Mouse (Mus musculus): ENCODE results near the gene Usp36. TPM values are rescaled to one million over a fixed set of nuclear protein-coding genes. Genes with fewer than 3 reads are reported as not detected.
"Not testable (repeated sequence)": the region's sequence is repeated elsewhere in the genome, so short reads cannot be mapped to it uniquely, and the experiment has no call there.

The Usp36 gene
- polyA plus RNA-seq, 1 experiment from 2014 or later: 18.1 TPM

DNA sequence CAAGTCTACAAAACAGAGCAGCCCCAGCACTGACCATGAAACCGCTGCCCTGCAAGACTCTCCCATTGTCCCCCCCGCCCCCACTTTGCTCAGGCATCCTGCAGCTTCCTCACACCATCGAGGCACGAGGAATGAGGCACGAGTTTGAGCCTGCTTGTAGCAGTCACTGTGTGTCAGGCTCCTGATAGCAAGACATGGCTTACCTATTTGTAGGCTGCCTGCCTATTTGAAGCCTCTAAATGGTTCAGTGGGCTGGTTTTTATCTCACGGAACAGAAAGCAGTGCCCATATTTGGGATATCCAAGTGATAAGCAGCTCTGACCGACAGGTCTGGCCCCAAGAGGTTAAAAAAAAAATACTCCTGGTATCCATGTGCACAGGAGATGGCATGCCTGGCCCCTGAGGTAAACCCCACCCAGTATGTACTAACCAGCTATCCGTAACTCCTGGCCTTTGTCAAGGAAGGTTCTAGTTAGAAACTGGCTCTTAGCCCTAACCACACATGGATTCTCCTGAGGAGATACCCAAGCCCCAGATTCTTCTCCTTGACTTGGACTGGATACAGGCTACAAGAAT is 26.3 kb upstream of the Usp36 start:
- Histone ChIP-seq H3K4me2 (replicated peaks; ENCODE audit: low read depth, low read length) (no peak overlapping the region), H3K9me3 (ENCODE audit: control insufficient read depth, low read length) (no peaks in the 10 kb centered on the region), H3K9ac (ENCODE audit: low read depth, low read length) (no peak overlapping the region), H3K4me1 (ENCODE audit: control insufficient read depth, insufficient read depth, low read length) (peaks cover 4% of the 10 kb centered on the region; the same call in 1 of the 2 replicates), H3K4me3 (ENCODE audit: low read length) (no peak overlapping the region), H3K36me3 (ENCODE audit: control insufficient read depth, insufficient read depth, low read length) (peaks cover 59% of the 10 kb centered on the region; the same call in 1 of the 2 replicates), H3K27ac (ENCODE audit: low read depth, low read length) (no peak overlapping the region), H3K27me3 (ENCODE audit: control insufficient read depth, insufficient read depth, low read length) (no peaks in the 10 kb centered on the region)
- WGBS: 96% methylated on average over 8 of the region's 8 CpGs
- no peak for ATAC-seq (ENCODE audit: low FRiP score, low TSS enrichment)

DNA sequence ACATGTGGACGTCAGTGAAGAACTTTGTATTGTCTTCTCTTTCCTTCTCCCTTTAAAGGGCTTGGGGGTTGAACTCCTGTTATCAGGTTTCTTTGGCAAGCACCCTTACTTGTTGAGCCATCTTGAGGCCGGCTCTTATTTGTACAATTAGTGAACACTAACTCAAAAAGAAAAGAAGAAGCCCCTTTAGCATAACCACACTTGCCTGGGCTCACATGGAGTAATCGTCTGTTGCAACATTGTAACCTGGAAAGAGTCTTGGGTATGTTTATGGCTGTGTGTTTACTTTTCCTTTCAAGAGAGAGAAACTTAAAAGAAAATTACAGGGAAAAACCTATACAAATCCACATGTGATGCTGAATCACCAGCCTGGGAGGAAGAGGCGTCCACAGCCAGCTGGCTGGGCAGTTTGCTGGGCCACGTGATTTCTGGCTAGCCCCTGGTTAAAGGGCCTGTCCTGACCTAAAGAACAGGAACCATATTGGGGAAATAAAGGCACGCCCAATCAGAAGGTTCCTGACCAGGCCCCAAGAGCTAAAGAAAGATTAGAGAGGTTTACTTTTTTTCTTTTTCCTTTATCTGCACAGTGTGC is 22.2 kb upstream of the Usp36 start:
- ATAC-seq (ENCODE audit: low FRiP score, low TSS enrichment): no peak
- H3K4me1 ChIP-seq (ENCODE audit: control insufficient read depth, insufficient read depth, low read length): peaks cover under 1% of the 10 kb centered on the region; the same call in 1 of the 2 replicates
- no peaks in the 10 kb centered on the region for H3K27me3 ChIP-seq (ENCODE audit: control insufficient read depth, insufficient read depth, low read length)
- no peak overlapping the region for H3K4me3 ChIP-seq (ENCODE audit: low read length)
- H3K9me3 ChIP-seq (ENCODE audit: control insufficient read depth, low read length): peaks cover 6% of the 10 kb centered on the region
- H3K27ac ChIP-seq (ENCODE audit: low read depth, low read length): no peak overlapping the region
- H3K9ac ChIP-seq (ENCODE audit: low read depth, low read length): no peak overlapping the region
- 81% methylated on average over 6 of the region's 6 CpGs for WGBS
- peaks cover 68% of the 10 kb centered on the region for H3K36me3 ChIP-seq (ENCODE audit: control insufficient read depth, insufficient read depth, low read length)
- no peak overlapping the region for H3K4me2 ChIP-seq (replicated peaks; ENCODE audit: low read depth, low read length)

DNA sequence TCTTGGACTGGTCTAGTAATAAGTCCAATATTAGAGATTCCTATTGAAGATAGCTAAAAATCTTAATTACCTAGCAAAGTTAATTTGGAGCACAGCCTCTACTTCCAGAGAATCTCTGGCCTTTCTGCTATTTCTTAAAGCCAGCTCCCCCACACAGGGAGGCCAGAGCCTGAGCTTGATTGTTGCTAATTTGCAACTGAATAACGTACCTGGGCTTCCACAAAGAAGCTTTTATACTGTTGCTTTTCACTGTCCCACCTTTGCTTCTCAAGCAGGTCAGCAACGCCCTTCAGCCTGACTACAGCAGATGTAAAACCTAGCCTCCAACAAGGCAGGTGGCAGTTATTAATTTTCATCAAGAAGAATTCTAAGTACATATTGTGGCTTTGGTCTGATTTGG is 17.9 kb upstream of the Usp36 start:
- WGBS: 92% methylated on average over 2 of the region's 2 CpGs
- not testable (repeated sequence) for H3K4me1 ChIP-seq (ENCODE audit: control insufficient read depth, insufficient read depth, low read length); H3K9me3 ChIP-seq (ENCODE audit: control insufficient read depth, low read length); H3K4me3 ChIP-seq (ENCODE audit: low read length); H3K4me2 ChIP-seq (replicated peaks; ENCODE audit: low read depth, low read length); ATAC-seq (ENCODE audit: low FRiP score, low TSS enrichment); H3K27ac ChIP-seq (ENCODE audit: low read depth, low read length); H3K27me3 ChIP-seq (ENCODE audit: control insufficient read depth, insufficient read depth, low read length); H3K9ac ChIP-seq (ENCODE audit: low read depth, low read length)
- H3K36me3 ChIP-seq (ENCODE audit: control insufficient read depth, insufficient read depth, low read length): peaks cover 49% of the 10 kb centered on the region

DNA sequence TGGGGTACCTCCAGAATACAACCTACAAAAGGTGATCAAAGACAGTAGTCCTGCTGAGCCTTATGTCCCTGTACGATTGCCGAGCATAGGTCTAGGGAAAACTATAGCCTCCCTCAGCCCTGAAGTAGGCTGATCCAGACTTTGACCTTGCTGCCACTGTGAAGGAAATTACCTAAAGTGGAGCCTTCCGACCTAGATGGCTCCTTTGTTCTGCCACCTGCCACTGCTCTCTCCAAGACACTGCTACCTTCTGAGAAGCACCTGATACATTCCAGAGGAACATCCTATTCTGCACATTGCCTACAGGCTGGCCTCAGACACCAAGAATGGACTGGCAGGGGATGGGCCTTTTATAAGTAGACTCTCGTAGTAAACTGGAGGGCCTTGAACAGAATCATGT is 13.9 kb upstream of the Usp36 start:
- not testable (repeated sequence) for ATAC-seq (ENCODE audit: low FRiP score, low TSS enrichment); H3K4me1 ChIP-seq (ENCODE audit: control insufficient read depth, insufficient read depth, low read length); H3K9ac ChIP-seq (ENCODE audit: low read depth, low read length); H3K9me3 ChIP-seq (ENCODE audit: control insufficient read depth, low read length); H3K4me3 ChIP-seq (ENCODE audit: low read length); H3K27ac ChIP-seq (ENCODE audit: low read depth, low read length); H3K27me3 ChIP-seq (ENCODE audit: control insufficient read depth, insufficient read depth, low read length); H3K4me2 ChIP-seq (replicated peaks; ENCODE audit: low read depth, low read length)
- 92% methylated on average over 4 of the region's 4 CpGs for WGBS
- peaks cover 19% of the 10 kb centered on the region for H3K36me3 ChIP-seq (ENCODE audit: control insufficient read depth, insufficient read depth, low read length)

DNA sequence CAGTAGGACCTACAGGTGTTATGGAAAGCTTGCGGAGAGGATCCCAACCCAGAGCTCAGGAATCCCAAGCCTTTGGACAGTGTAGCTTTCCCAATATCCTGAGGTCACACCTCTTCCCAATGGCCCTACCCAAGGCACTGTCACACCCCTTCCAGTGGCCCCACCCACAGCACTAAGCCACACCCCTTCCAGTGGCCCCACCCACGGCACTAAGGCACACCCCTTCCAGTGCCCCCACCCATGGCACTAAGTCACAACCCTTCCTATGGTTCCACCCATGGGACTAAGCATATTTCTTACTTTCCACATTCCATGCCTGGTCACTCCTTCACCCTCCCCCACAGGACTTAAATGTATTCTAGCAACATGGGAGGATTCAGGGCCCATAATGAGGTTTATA is 8.8 kb upstream of the Usp36 start:
- Histone ChIP-seq H3K27ac (ENCODE audit: low read depth, low read length) (no peak overlapping the region), H3K9ac (ENCODE audit: low read depth, low read length) (no peak overlapping the region), H3K4me3 (ENCODE audit: low read length) (no peak overlapping the region), H3K4me1 (ENCODE audit: control insufficient read depth, insufficient read depth, low read length) (no peaks in the 10 kb centered on the region), H3K4me2 (replicated peaks; ENCODE audit: low read depth, low read length) (no peak overlapping the region), H3K36me3 (ENCODE audit: control insufficient read depth, insufficient read depth, low read length) (peaks cover 11% of the 10 kb centered on the region), H3K27me3 (ENCODE audit: control insufficient read depth, insufficient read depth, low read length) (no peaks in the 10 kb centered on the region), H3K9me3 (ENCODE audit: control insufficient read depth, low read length) (no peaks in the 10 kb centered on the region)
- WGBS: 75% methylated on average over 2 of the region's 2 CpGs
- ATAC-seq (ENCODE audit: low FRiP score, low TSS enrichment): no peak

DNA sequence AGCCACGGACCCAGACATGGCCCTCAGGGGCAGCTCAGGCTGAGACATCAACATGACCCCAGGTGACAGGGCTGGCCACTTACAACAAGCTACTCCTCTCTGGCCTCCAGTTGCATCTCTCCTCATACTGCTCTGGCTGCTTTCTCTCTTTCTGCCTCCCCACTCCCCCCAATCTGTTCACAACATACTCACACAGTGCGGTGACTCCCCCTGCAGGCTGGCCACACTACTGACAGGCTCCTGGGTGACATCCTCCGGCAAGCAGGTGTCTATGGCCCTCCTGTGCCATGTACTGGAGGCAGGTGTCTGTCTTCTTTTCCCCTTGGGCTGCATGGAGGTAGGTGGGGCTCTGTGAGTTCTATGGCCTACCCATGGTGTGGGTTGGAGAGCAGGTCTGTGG is 7.9 kb upstream of the Usp36 start:
- no peak overlapping the region for H3K4me3 ChIP-seq (ENCODE audit: low read length)
- H3K4me2 ChIP-seq (replicated peaks; ENCODE audit: low read depth, low read length): no peak overlapping the region
- H3K36me3 ChIP-seq (ENCODE audit: control insufficient read depth, insufficient read depth, low read length): peaks cover 5% of the 10 kb centered on the region; the same call in 1 of the 2 replicates
- no peaks in the 10 kb centered on the region for H3K9me3 ChIP-seq (ENCODE audit: control insufficient read depth, low read length)
- no peaks in the 10 kb centered on the region for H3K27me3 ChIP-seq (ENCODE audit: control insufficient read depth, insufficient read depth, low read length)
- H3K9ac ChIP-seq (ENCODE audit: low read depth, low read length): no peak overlapping the region
- H3K4me1 ChIP-seq (ENCODE audit: control insufficient read depth, insufficient read depth, low read length): no peaks in the 10 kb centered on the region
- WGBS: 77% methylated on average over 3 of the region's 3 CpGs
- H3K27ac ChIP-seq (ENCODE audit: low read depth, low read length): no peak overlapping the region
- no peak for ATAC-seq (ENCODE audit: low FRiP score, low TSS enrichment)

DNA sequence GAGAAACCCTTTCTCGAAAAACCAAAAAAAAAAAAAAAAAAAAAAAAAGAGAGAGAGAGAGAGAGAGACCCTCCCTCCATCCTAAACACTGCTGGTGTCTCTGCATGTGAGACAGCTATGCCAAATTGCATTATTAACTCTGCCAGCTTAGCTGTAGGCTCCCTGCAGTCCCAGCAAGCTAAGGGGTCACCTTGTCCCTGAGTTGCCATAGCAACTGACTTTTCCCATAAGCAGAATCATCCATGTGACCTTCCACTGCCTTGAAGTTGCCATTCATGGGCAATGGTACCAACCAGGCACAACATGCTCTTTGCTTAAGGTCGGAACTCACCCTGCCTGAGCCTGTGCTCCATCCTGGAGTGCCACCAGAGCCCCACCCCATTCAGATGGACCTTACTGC is 5.0 kb upstream of the Usp36 start:
- peaks cover 4% of the 10 kb centered on the region for H3K4me1 ChIP-seq (ENCODE audit: control insufficient read depth, insufficient read depth, low read length)

DNA sequence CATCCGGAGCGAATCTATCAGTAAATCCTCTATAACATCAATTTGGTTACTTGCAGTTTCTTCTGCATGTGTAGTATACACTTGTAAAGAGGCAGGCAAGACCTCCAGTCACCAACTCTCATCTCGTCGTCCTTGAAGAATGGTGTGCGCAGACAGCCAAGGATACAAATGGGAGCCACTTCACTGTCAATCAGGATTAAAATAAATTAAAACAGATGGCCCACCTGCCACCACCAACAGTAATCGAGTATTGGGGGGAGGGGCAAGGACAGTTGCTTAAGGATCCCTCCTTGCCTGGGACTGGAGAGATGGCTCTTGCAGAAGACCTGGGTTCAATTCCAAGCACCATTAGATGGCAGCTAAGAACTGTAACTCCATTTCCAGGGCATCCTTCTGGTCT is 2.6 kb upstream of the Usp36 start:
- H3K4me2 ChIP-seq (replicated peaks; ENCODE audit: low read depth, low read length): no peak overlapping the region
- no peak overlapping the region for H3K4me3 ChIP-seq (ENCODE audit: low read length)
- no peak for ATAC-seq (ENCODE audit: low FRiP score, low TSS enrichment)
- peaks cover 8% of the 10 kb centered on the region for H3K4me1 ChIP-seq (ENCODE audit: control insufficient read depth, insufficient read depth, low read length)
- H3K9me3 ChIP-seq (ENCODE audit: control insufficient read depth, low read length): no peaks in the 10 kb centered on the region
- no peak overlapping the region for H3K27ac ChIP-seq (ENCODE audit: low read depth, low read length)
- H3K9ac ChIP-seq (ENCODE audit: low read depth, low read length): no peak overlapping the region
- peaks cover under 1% of the 10 kb centered on the region; the same call in 1 of the 2 replicates for H3K36me3 ChIP-seq (ENCODE audit: control insufficient read depth, insufficient read depth, low read length)
- 81% methylated on average over 6 of the region's 6 CpGs for WGBS
- no peaks in the 10 kb centered on the region for H3K27me3 ChIP-seq (ENCODE audit: control insufficient read depth, insufficient read depth, low read length)

More for the DNA sequence above, 5.0 kb upstream of the Usp36 start:
- H3K9ac ChIP-seq (ENCODE audit: low read depth, low read length): no peak overlapping the region
- no peaks in the 10 kb centered on the region for H3K36me3 ChIP-seq (ENCODE audit: control insufficient read depth, insufficient read depth, low read length)
- H3K4me2 ChIP-seq (replicated peaks; ENCODE audit: low read depth, low read length): no peak overlapping the region
- ATAC-seq (ENCODE audit: low FRiP score, low TSS enrichment): no peak
- H3K9me3 ChIP-seq (ENCODE audit: control insufficient read depth, low read length): no peaks in the 10 kb centered on the region
- 92% methylated on average over 1 of the region's 2 CpGs for WGBS
- no peak overlapping the region for H3K4me3 ChIP-seq (ENCODE audit: low read length)
- H3K27ac ChIP-seq (ENCODE audit: low read depth, low read length): no peak overlapping the region
- H3K27me3 ChIP-seq (ENCODE audit: control insufficient read depth, insufficient read depth, low read length): no peaks in the 10 kb centered on the region

DNA sequence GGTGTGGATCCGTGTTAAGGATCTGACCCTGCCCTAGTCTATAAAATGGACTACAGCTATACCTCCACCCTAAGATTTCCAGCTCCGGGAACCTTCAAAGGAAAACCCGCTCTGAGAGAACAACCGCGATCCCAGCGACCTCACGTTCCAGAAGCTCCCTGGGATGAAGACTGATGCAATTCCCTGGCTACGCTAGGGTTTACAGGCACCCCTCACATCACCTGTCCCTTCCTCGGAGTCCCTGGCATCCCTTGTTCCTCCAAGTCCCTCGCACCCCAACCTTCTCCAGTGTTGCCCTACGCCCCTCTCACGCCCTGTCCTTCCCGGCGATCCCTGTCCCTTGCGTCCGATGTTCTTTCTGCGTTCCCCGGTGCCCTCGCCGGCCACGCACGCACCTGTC is 482 bp downstream of the Usp36 start:
- Histone ChIP-seq H3K9ac (ENCODE audit: low read depth, low read length) (peak overlapping the region; percentile 81), H3K27me3 (ENCODE audit: control insufficient read depth, insufficient read depth, low read length) (no peaks in the 10 kb centered on the region), H3K4me3 (ENCODE audit: low read length) (peak overlapping the region; percentile 72), H3K4me1 (ENCODE audit: control insufficient read depth, insufficient read depth, low read length) (peaks cover 8% of the 10 kb centered on the region), H3K27ac (ENCODE audit: low read depth, low read length) (peak overlapping the region; percentile 32; the same call in 1 of the 2 replicates), H3K4me2 (replicated peaks; ENCODE audit: low read depth, low read length) (peak overlapping the region; percentile 45), H3K9me3 (ENCODE audit: control insufficient read depth, low read length) (no peaks in the 10 kb centered on the region), H3K36me3 (ENCODE audit: control insufficient read depth, insufficient read depth, low read length) (peaks cover 32% of the 10 kb centered on the region)
- peak; percentile 28; the same call in 1 of the 2 replicates for ATAC-seq (ENCODE audit: low FRiP score, low TSS enrichment)
- WGBS: 0% methylated on average over 22 of the region's 22 CpGs

All from kidney, embryonic 14.5 days (tissue).